Mouse (Mus musculus): ENCODE data around the gene Sp110.
"Not testable (repeated sequence)": the region's sequence is repeated elsewhere in the genome, so short reads cannot be mapped to it uniquely, and the experiment has no call there.

The Sp110 gene

DNA sequence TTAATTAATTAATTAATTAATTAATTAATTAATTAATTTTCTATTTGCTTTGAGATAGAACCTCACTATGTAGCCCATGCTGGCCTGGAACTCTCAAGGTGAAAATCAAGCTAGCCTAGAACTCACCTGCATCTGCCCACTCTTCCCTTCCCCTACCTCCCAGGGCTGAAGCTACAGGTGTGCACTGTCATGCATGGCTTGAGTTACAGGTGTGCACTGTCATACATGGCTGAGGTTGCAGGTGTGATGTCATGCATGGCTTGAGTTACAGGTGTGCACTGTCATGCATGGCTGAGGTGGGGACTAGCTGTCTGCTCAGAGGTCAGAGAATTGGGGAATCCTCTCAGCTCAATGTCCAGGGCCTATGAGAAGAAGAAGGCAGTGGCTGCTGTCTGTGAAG lies 52.2 kb downstream of the Sp110 start:
- not testable (repeated sequence) for DNase-seq (ENCODE audit: low spot score)

DNA sequence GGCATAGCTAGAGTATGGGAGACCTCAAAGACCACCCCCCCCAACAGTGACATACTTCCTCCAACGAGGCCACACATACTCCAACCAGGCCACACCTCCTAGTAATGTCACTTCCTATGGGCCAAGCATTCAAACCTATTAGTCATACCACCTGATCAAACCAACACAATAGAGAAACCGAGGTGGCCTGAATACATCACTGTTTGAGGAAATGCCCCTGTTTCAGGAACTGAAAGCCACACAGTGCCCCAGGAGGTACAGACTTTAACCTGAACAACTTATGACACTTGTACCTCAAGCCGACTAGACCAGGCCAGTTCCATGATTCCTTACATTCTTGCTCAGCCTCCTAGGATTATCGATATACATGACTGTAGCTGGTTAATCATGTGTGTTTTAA lies 54.8 kb downstream of the Sp110 start:
- not testable (repeated sequence) for DNase-seq (ENCODE audit: low spot score)

DNA sequence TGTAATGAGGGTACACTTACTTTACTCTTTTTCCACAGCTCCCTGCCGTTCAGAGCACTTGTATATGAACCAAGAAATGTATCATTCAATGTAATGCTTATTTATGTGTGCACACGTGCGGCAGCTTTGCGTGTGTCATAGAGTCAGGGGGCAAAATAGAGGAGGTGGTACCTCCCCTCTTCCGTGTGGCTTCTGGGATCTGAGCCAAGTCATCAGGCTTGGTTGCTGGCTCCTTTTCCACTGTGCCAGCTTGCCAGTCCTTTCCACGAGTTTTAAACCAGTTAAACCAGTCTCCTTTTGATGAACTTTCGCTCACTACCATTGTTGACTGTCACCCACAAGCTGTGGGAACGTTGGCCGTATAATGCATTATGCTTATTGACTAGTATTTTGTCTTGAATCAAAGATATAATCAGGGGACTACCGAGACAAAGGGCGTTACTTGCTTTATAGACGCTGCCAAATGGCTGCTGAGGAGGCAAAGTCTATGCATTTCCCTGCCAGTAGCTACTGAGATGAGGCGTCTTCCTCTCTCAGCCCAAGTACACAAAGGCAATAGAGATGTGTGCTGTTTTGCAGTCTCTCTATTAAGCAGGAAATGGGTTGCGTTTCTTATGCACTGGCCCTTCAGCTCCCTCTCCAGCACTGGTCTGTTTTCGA lies 70.0 kb downstream of the Sp110 start:
- not testable (repeated sequence) for DNase-seq (ENCODE audit: low spot score)
